Mouse (Mus musculus) bone marrow, adult 2 months (tissue): ENCODE measurements at regions not wholly inside any gene's neighbourhood (a gene's known extent, or its start where the extent isn't known, plus 50 kb on each side); places are given as distances from the start of the nearest gene placed in this dataset.

Experiments used
- H3K27ac ChIP-seq: fragments of 200-500 bp; 2 replicates; pipeline ENCODE4 v1.5.1; 2012; ENCODE audit warnings: low read depth, mild to moderate bottlenecking, control low read depth, inconsistent platforms, low read length; ENCODE audit not compliant: control insufficient read depth, poor library complexity, insufficient read depth
- H3K4me1 ChIP-seq: fragments of 200-500 bp; 2 replicates; pipeline ENCODE4 v1.6.1; 2011; ENCODE audit warnings: low read length; ENCODE audit not compliant: control insufficient read depth, insufficient read depth
- H3K4me3 ChIP-seq: fragments of 200-500 bp; replicated peaks from 2 replicates; pipeline ENCODE3; 2011; ENCODE audit warnings: mild to moderate bottlenecking, low read depth, low read length, control low read depth; ENCODE audit not compliant: control insufficient read depth
- CTCF ChIP-seq: fragments of 200-500 bp; IDR thresholded peaks from 2 replicates; pipeline ENCODE4 v1.5.1; 2011; ENCODE audit warnings: low read length, control low read depth; ENCODE audit not compliant: control insufficient read depth, insufficient read depth
- POLR2A ChIP-seq: fragments of 200-500 bp; IDR thresholded peaks from 2 replicates; pipeline ENCODE4 v1.6.1; 2011; ENCODE audit warnings: low read depth, mild to moderate bottlenecking, control low read depth, low read length, borderline replicate concordance; ENCODE audit not compliant: control insufficient read depth
- WGBS: fragments of 180-500 bp; shearing (Covaris S2); methylation state at CpG from one replicate; pipeline ENCODE4 v1.1.7; 2018; 5-methylcytosine and 5-hydroxymethylcytosine counted together

- Histone ChIP-seq H3K4me3 (no peak overlapping the region), H3K27ac (no peak overlapping the region), H3K4me1 (no peaks in the 10 kb centered on the region)
- TF ChIP-seq CTCF (no peak), POLR2A (no peak)
- WGBS = 79% methylated on average over 2 of the region's 2 CpGs
Measured at GRCm38 (mm10) chr17:51525219-51525618, 307.9 kb downstream of the Satb1 start.

GRCm38 (mm10) chr17:51511917-51512316 is 321.2 kb downstream of the Satb1 start:
- Histone ChIP-seq H3K27ac (no peak overlapping the region), H3K4me3 (no peak overlapping the region), H3K4me1 (no peaks in the 10 kb centered on the region)
- WGBS = 48% methylated on average over 2 of the region's 2 CpGs
- no peak for TF ChIP-seq POLR2A
- TF ChIP-seq CTCF = no peak

GRCm38 (mm10) chr17:51500751-51501150 is 321.6 kb upstream of the Tbc1d5 start:
- no peak for TF ChIP-seq POLR2A
- no peak for TF ChIP-seq CTCF
- H3K4me1 ChIP-seq = no peaks in the 10 kb centered on the region
- 92% methylated on average over 10 of the region's 10 CpGs for WGBS

GRCm38 (mm10) chr17:51499541-51499940 is 320.4 kb upstream of the Tbc1d5 start:
- no peak overlapping the region for H3K27ac ChIP-seq
- H3K4me1 ChIP-seq = no peaks in the 10 kb centered on the region
- H3K4me3 ChIP-seq = no peak overlapping the region
- WGBS = 68% methylated on average over 2 of the region's 2 CpGs
- TF ChIP-seq POLR2A (no peak), CTCF (no peak)

More at GRCm38 (mm10) chr17:51500751-51501150, 321.6 kb upstream of the Tbc1d5 start:
- Histone ChIP-seq H3K27ac (no peak overlapping the region), H3K4me3 (no peak overlapping the region)

GRCm38 (mm10) chr17:51495038-51495437 is 315.9 kb upstream of the Tbc1d5 start:
- H3K27ac ChIP-seq = no peak overlapping the region
- 86% methylated on average over 2 of the region's 2 CpGs for WGBS

GRCm38 (mm10) chr17:51489386-51489785 is 310.2 kb upstream of the Tbc1d5 start:
- 78% methylated on average over 3 of the region's 3 CpGs for WGBS
- no peak overlapping the region for H3K27ac ChIP-seq
- TF ChIP-seq CTCF = no peak
- TF ChIP-seq POLR2A = no peak
- no peaks in the 10 kb centered on the region for H3K4me1 ChIP-seq
- H3K4me3 ChIP-seq = no peak overlapping the region

More at GRCm38 (mm10) chr17:51495038-51495437, 315.9 kb upstream of the Tbc1d5 start:
- H3K4me3 ChIP-seq = no peak overlapping the region
- TF ChIP-seq CTCF (no peak), POLR2A (no peak)
- no peaks in the 10 kb centered on the region for H3K4me1 ChIP-seq

GRCm38 (mm10) chr17:51487918-51488445 is 308.8 kb upstream of the Tbc1d5 start:
- Histone ChIP-seq H3K27ac (no peak overlapping the region), H3K4me3 (no peak overlapping the region), H3K4me1 (no peaks in the 10 kb centered on the region)
- 71% methylated on average over 3 of the region's 3 CpGs for WGBS
- no peak for TF ChIP-seq POLR2A

- no peak overlapping the region for H3K4me3 ChIP-seq
- TF ChIP-seq CTCF (no peak), POLR2A (no peak)
- WGBS = 82% methylated on average over 7 of the region's 7 CpGs
- H3K27ac ChIP-seq = no peak overlapping the region
- H3K4me1 ChIP-seq = no peaks in the 10 kb centered on the region
Measured at GRCm38 (mm10) chr17:51477810-51478209, 298.7 kb upstream of the Tbc1d5 start.

GRCm38 (mm10) chr17:51477404-51477803 is 298.3 kb upstream of the Tbc1d5 start:
- Histone ChIP-seq H3K4me1 (no peaks in the 10 kb centered on the region), H3K27ac (no peak overlapping the region), H3K4me3 (no peak overlapping the region)
- 74% methylated on average over 8 of the region's 8 CpGs for WGBS
- TF ChIP-seq CTCF = no peak
- no peak for TF ChIP-seq POLR2A
